Mouse (Mus musculus): ENCODE data around the gene Pgpep1l. TPM values are rescaled to one million over a fixed set of nuclear protein-coding genes. Genes with fewer than 3 reads are reported as not detected.

The Pgpep1l gene
- polyA plus RNA-seq, 1 experiment: 2.2 TPM

- no peak for DNase-seq (ENCODE audit: low spot score)
Observed at GRCm38 (mm10) chr7:68213842-68214241, 50.2 kb downstream of the Pgpep1l start.

- no peak for DNase-seq (ENCODE audit: low spot score)
Observed at GRCm38 (mm10) chr7:68211883-68212282, 52.1 kb downstream of the Pgpep1l start.

GRCm38 (mm10) chr7:68210417-68210816 lies 53.6 kb downstream of the Pgpep1l start:
- no peak for DNase-seq (ENCODE audit: low spot score)

GRCm38 (mm10) chr7:68209039-68209438 lies 55.0 kb downstream of the Pgpep1l start:
- no peak for DNase-seq (ENCODE audit: low spot score)

- DNase-seq (ENCODE audit: low spot score): no peak
Observed at GRCm38 (mm10) chr7:68205776-68206427, 58.1 kb downstream of the Pgpep1l start.

- DNase-seq (ENCODE audit: low spot score): no peak
Observed at GRCm38 (mm10) chr7:68199609-68200008, 64.4 kb downstream of the Pgpep1l start.

GRCm38 (mm10) chr7:68193958-68194695 lies 69.9 kb downstream of the Pgpep1l start:
- no peak for DNase-seq (ENCODE audit: low spot score)

GRCm38 (mm10) chr7:68189691-68190456 lies 74.2 kb downstream of the Pgpep1l start:
- no peak for DNase-seq (ENCODE audit: low spot score)

- no peak for DNase-seq (ENCODE audit: low spot score)
Observed at GRCm38 (mm10) chr7:68189211-68189610, 74.8 kb downstream of the Pgpep1l start.

Other genes starting within 250 kb of the Pgpep1l start
- gene Fam169b, start 9.6 kb upstream of the Pgpep1l start, polyA plus RNA-seq (2012; rRNA removed): 1.3 and 1.4 TPM in 2 replicates